Mouse (Mus musculus) induced T-regulatory cell, adult 2 months (primary cell): ENCODE data around the gene Reps1.

Experiments used
- DNase-seq: peaks from one replicate; pipeline ENCODE4 v3.0.0-alpha.2; 2012; ENCODE audit warnings: low read depth

Gene Reps1

DNA sequence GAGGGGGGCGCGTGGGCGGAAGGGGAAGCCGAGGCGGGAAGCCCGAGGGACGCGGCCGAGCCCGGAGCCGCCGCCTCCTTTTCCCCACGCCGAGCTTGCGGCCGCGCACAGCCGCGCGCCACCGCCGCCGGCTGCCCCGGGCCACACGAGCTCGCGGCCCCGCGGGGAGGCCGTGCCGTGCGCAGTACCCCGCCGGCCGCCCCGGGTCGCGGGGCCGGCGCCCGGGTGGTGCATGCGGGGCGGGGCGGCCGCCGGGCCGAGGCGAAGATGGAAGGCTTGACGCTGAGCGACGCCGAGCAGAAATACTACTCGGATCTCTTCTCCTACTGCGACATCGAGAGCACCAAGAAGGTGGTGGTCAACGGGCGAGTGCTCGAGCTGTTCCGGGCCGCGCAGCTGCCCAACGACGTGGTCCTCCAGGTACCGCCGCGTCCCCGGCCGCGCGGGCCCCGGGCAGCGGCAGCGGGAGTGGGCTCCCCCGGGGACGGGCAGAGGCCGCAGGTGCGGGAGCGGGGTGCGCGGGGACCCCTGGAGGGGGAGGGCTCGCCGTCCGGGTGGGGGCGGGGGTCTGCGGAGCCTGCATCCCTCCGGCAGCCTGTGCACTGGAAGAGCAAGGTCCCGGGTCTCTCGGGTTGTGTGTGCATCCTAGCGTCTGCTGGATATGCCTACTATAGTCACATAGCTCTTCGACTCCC, at the start of gene Reps1:
TSS of gene Reps1 (plus strand) at position 166 of the 695 bp plus-strand sequence.
- peak; percentile 54 for DNase-seq

DNA sequence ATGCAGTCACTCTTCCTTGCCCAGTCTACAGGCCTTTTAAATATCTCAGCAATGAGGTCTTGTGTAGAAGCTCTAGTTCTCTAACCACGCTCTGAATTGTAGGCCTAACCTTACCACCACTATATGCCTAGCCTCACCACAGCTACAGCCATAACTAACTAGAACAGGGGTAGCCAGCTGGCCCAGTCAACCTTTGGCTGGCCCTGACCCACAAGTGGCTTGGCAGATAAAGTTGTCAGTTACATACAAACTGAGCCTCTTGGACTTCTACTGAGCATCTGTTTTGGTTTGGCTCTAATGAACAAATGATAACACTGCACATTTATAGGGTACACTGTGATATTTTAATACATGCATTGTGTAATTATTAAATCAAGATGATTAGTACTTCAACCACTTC, 48.9 kb upstream of the Reps1 start:
- no peak for DNase-seq

DNA sequence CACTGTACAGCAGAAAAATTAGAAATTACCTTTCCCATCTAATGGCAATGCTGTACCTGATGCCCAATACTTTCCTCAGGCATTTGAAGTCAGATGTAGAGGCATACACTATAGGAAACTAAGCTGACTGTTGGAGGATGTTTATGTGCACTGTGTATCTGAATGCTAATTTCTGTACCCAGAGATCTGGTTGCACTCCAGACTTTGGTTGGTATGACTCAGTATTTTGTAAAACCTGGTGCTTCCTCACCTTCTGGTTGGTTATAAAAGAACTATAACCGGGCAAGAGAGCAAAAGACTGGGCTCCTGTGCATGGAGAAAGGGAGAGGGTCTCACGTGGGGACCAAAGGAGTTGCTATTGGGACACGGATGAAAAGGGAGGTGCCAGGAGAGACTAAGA, 48.4 kb upstream of the Reps1 start:
- peak; percentile 58 for DNase-seq

DNA sequence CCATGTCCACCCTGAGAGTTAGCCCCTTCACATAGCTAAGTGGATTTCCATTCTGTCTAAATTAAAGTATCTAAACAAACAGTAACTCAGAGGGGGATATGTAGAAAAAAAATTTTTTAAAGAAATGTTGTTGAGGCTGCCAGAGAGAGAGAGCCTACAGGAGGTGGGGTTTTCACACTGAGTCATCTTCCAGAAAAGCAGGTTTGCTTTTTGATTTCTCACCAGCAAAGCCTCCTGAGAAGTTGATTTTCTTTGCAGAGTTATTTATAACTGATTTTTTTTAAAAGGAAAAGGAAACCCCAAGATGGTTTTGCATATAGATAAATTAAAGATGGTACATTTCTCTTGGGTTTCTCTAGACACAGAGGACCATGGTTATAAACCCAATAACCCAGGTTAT, 47.5 kb upstream of the Reps1 start:
- DNase-seq = peak; percentile 68

DNA sequence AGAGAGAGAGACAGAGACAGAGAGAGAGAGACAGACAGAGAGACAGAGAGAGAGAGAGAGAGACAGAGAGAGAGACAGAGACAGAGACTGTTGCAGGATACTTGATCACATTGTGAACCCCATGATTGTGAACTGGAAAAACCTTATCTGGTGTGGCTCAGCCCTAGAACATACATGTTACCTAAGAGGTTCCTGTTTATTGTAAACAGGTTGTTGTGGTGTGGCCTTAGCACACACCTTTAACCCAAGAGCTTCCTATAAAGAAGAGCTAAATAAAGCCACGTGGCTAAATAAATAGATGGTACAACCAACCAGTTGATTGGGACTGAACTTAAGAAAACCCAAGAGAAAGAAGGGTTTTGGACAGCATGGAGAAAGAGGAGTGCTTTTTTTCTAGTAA, 45.9 kb upstream of the Reps1 start:
- DNase-seq = peak; percentile 57

DNA sequence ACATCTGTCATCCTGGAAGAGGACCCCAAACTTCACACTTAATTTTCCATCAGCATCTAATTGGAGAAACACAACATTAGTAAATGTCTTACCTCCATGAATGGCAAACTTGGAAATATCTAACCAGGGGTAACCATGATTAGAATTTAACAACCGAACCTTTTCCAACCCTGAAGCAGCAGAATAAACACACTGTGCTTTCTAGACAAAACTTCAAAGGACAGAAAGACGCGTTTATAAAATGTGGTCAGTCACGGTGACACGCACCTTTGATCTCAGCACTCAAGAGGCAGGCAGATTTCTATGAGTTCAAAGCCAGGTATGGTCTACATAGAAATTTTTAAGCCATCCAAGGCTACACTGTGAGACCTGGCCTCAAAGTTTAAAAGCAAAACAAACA, 43.9 kb upstream of the Reps1 start:
- no peak for DNase-seq

DNA sequence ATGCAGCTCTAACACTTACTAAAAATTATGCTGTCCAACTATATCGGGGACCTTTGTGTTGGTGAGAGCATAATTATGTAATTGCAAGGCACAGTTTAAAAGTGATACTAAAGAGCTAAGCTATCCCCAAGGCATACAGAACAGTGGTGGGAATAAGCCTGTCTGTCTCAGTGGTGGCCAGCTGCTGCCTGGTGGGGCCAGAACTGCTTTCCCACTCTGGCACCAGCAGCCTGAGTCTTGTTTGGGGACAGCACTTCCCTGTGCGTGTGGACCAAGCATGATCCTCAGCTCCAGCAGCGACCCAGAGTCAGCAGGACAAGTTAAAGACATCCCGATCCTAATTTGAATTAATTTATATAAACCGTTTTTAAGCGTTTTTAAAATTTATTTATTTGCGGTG, 35.2 kb upstream of the Reps1 start:
- DNase-seq = no peak

DNA sequence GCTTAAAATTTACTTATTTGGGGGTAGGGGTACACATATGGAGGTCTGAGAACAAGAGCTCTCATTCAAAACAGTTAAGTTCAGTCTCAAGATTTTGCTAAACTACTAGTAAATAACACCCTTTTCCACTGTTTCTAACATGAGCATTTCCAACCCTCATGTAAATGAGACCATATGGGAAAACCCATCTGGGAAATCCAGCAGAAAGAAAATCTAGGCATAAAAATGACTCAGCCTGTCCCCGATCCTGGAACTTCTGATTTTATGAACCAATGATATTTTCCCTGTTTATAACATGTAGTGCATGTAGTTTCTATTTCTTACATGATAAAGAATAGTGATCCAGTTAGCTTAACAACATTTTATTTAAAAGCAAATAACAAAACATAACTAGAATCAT, 34.8 kb upstream of the Reps1 start:
- no peak for DNase-seq

DNA sequence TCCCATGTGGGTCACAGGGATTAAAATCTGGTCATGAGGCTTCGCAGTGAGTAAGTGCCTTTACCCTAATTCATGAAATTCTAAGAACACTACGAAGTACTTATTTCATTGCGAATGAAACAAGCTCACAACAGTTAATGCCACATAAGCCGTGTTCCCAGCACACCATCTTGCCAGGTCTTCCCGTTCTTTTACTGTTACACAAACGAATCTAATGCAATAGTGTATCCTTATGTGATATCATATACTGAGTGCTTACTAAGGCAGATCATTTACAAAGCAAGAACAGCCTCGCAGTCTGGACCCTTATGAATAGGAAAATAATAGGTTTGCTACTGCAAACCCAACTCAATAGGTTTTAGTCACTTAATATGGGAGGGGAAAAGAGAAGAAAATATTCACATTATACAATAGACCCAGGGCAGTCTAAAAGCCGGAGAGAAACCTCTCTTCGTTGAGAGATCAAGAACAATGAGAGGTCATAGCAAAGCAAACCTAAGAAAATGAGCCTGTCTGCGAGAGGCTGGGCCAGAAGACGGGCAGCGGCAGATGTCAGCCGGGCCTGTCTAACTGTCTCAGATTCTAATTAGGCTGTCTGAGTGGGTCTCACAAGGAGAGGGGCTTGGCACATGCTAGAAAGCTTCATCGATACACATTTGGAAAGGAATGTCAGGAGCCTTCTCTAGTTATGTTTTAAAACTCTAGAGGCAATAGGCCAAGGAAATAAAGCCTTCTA, 33.9 kb upstream of the Reps1 start:
- peak; percentile 44 for DNase-seq

DNA sequence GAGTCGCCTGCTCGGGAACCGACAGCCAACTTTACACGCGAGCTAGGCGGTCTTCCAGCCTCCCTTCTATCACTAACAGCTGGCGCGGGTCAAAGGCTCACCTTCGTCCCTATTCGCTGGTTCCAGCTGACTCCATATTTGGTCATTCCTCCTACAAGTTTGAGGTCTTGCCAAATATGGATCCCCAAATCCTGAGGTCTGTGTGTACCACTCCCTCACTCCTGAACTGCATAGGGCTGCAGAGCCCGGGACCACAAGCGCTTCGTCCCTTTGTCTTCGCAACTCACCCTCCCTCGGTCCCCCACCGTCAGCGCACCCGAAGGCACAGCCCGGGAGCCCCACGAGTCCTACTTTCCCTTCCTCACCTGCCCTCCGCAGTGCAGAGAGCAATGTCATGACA, 33.3 kb upstream of the Reps1 start:
- DNase-seq = peak; percentile 87

DNA sequence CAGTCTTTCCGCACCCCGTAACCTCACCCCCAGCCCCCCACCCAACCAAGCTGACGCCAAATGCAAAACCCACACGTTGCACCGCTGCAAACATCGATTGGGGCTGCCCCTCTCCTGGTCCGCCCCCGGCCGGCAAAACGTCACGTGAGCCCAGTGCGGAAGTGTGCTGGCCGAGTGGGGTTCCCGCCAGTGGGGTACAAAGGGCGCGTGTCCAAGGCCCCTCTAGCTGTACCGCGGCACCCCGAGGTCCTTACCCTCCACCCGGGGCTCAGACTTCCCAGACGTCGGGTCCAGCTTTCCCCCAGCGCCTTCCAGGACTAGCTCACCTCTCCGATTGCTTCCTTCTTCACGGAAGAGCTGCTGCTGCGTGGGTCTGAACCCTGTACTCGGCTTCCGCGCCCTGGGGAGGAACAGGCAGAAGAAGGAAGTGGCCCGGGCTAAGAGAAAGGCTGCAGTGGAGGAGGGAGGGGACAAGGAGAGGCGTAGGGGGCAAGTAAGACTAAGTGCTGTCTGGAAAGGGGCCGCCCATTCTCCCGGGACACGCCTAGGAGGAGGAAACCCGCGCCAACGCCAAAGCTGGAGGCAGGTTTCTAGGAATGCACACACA, 32.8 kb upstream of the Reps1 start, which contains the start of gene Abracl:
TSS of gene Abracl (minus strand) at position 548 of the 607 bp plus-strand sequence.
- DNase-seq = peak; percentile 93

DNA sequence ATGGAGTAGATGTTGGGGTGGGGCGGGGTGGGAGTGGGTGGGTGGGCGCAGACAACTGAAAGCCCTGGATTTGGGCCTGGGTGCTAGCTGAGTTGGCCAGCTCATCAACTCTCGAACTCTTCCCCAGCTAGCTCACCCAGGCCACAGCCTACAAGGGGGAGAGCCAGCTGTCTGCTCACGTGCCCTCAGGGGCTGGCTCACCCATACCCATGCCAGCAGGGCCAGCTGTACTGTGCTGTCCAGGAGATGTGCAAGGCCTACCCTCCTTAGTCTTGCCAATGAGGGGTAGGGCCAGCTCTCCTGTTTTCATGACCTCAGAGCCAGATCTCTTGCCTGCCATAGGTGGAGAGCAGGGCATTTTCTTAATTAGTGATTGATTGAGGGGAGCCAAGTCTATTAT, 21.3 kb upstream of the Reps1 start:
- DNase-seq = no peak

DNA sequence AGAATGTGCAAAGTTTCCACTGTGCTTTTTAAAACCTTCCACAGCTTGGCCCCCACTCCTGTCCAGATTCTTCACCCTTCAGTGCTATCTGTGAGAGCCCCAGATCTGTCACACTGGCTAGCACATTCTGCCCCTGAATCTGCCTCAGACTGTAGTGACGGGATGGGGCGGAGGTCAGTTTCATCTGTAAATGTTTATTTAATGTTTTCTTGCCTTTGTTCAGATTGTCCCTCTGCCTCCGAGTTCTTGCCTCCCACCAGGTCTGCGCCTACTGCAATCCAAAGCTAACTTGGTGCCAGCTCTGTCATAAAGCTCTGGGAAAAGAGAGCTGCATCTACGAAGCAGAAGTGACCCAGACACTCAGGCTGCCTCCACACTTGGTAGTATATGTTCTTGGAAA, 18.8 kb upstream of the Reps1 start:
- DNase-seq = no peak

DNA sequence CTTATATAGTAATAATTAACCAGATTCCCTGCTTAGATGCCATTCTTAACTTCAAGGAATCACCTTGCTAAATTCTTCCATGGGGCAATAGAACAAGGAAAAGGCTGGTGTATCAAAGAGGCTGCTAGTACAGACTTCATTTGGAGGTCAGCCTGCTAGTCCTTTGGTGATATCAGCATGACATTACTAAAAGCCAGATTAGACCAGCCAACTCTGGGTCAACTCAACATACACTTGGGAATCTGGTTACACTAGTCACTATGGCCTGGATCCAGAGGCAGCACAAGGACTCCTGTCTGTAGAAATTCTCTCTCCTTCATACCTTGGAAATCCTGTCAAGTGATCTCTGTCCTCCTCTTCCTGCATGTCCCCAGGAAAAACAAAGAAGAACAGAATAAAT, 9.3 kb upstream of the Reps1 start:
- peak; percentile 6 for DNase-seq

DNA sequence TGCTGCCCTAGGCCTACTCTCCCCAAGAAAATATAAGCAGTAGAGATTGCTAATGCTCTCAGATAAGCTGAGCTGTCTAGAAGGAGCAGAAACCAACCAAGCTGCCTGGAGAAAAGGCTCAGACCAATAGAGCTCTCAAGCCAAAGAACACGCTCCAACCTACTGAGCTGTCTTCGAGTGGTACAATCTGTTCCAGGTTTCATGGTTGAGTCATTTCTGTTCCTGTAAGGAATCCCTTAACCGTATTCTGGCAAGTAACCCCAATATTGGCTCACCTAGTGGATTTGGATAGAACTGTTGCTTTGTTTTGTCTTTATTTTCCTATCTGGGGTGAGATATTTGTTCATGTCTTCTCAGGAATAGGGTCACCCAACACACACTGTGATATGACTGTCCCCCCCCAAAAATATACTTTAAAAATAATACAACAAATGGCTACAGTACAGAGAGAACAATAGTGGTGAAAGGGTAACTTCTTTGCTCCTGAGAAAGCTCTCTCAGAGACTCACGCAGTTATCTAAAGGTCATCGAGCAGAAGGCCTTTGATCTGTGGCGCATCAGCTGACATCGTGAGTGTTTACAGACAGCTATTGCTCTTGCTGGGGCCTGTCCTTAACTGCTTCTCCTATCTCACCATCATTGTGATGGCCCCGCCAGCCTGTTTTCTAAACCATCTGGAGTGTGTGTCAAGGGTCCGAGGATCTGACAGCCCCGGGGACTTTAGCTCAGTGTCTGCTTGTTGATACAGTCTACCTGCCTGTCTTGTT, 8.1 kb upstream of the Reps1 start:
- DNase-seq = peak; percentile 66

DNA sequence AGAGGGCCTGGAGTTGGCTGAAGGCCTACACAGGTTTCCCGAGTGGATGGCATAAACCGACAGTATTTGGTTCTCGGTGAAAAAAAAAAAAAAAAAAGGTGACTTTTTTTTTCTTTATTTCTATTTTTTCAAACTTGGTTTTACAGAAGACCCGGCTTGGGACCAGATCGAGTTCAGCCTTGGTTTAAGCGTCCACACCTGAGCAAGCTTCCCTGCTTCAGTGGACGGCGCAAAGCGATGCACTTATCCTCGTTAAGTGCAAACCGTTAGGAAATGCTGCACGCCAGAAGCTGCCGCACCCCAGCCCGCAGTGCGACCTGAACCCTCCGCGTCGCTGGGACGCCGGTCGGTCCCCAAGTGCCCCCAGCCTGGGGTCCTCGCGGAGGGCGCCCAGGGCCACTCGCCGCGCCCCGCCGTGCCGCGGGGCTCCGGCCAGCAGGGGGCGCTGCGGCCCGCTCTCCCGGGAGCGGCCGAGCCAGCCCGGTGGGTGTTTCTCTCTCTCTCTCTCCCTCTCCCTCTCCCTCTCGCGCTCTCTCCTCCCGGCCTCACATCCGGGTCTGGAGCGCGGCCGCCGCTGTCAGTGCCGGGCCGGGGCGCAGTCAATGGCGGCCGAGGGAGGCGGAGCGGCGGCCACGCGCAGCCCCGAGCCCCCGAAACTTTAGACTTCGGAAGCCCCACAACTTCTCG, 509 bp upstream of the Reps1 start:
- DNase-seq = peak; percentile 89

DNA sequence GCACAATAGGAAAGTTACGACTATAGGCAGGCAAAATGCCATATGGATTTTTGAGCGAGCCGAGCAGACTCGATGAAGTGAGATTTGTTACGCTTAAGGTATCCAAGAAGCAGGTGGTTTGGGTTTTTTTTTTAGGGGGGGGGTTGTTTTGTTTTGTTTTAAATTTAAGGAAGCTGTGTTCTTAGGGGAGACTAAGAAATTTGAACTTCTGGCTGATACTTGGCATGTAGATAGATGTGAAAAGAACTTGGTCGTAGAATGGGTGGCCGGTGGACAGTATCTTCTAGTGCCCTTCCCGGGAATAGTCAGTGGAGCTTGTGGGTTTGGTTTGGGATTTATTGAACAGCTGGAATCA, 707 bp downstream of the Reps1 start:
- no peak for DNase-seq

DNA sequence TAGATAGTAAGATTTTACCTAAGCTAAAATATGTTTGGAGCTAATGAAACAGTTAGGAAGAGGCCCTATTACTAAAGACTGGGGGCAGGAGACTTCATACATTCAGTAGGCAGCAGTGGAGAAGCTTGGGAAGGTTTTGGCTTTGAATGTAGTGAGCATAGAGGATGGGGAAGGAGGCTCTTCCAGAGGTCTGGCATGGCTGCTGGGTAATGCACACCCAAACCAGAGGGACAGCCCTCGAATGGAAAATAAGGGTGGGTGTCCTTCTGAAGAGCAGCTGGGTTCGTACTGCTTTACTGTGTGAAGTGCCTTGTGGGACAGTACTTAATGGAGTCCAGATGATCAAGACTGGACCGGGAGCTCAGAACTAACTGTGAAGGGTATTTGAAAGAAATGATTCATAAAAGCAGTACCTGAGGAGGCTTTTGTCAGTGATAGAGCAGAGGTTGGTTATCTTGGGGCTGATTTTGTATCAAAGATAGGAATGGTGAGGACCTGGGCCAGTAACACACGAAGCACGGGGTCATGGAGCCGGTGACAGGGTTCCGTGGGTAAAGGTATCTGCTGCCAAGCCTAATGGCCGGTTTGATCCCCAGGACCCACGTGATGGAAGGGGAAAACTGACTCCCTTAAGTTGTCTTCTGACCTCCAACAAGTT, 3.1 kb downstream of the Reps1 start:
- DNase-seq = no peak

DNA sequence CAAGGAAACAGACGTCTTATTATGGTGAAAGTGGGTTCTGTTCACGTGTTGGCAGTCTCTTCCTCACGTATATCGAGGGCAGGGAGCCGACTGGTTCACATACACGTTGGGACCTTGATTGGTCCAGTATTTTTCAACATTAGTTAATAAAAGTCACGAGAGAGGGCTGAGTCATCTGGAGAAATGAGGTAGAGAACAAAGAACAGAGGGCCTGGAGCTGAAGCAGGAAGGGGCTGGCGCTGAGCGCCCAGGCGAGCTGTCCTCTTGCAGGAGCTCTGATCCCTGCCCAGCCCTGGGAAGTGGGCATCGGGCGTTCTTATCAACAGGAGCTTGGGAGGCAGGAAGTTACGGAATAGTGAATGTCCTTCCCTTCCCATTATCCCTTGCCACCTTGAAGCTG, 4.1 kb downstream of the Reps1 start:
- peak; percentile 50 for DNase-seq

DNA sequence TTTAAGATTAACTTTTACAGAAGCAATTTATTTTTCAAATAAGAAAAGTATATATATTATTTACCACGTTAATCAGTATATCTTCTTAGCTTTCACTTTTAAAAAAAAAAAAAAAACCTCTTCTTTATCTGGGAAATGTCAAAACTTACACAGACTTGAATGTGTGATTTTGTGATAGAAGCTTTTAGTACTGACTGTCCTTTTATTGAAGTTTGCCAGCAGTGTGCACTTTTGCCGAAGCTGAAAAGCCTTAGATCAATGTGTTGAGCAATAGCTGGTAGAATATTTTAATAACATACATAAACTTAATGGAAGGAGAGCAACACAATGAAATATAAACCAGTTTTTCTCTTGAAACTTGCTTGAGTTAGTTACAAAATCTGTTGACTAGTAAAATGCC, 5.1 kb downstream of the Reps1 start:
- DNase-seq = no peak

DNA sequence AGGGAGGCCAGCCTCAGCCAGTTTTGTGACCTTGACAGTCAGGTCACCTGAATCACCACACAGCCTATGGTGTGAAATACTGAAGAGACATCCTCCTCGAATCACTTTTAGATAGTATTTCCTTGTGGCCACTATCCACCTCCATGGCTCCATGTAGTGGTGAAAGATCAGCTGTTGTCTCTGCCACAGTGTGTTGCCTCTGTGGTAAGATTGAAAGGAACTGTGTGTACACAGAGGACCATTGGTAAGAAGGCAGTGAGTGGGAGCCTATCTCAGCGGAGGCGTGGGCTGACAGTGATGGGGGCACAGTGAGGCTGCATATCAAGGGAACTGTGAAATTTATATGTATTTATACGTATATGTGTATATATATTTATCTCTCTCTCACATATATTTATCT, 5.9 kb downstream of the Reps1 start:
- DNase-seq = no peak
